Mouse (Mus musculus) subcutaneous adipose tissue, adult 2 months (tissue): Measurements from ENCODE around the gene Olfr1436. TPM values are rescaled to one million over a fixed set of nuclear protein-coding genes. Genes with fewer than 3 reads are reported as not detected.

Experiments used
- polyA plus RNA-seq: library from polyadenylated mRNA; depleted of rRNA; stranded (reverse); fragments of >200 nt; gene quantifications from 2 replicates; pipeline ENCODE4 v1.2.3, GENCODE M21; 2012; ENCODE audit warnings: low replicate concordance; rRNA removed

Gene Olfr1436
- not detected in 2 replicates for polyA plus RNA-seq

DNA sequence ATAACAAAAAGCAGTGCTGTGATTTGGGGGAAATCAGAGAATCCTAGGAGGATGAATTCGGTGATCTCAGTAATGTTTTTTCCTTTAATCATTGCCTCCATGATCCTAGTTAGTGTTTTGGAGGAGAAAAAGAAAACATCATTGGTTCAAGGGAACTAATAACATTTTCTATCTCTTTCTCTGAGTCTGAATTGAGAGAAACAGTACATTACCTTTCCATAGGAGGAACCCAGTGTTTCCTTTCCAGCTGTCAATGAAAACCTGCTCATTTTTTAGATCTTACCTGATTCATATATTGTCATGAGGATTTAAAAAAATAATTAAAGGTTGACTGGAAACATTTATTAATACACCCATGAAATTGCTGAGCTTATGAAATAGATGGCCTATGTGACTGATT is at the start of gene Olfr1436:
TSS of gene Olfr1436 (minus strand) at position 101 of the 400 bp plus-strand sequence.

DNA sequence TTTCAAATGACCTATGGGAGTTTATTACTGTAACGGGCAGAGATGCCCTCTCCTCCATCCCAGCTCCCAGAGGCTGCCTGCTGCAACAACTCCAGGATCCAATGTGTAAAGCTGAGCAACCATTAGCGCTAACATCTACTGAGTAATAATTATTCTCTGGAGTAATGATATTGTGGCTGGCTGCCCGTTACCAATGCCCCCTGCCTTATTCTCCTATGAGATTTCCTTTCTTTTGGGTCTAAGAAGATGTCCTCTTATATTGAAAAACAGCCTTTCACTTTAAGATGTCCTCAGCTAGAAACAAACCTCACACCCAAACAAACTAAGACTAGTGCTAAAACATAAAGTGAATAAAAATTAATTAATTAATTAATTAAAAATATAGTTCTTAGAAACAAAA is 36.9 kb upstream of the Olfr1436 start, which contains the start of gene Olfr1438-ps1:
TSS of gene Olfr1438-ps1 (minus strand) at position 101 of the 400 bp plus-strand sequence.

DNA sequence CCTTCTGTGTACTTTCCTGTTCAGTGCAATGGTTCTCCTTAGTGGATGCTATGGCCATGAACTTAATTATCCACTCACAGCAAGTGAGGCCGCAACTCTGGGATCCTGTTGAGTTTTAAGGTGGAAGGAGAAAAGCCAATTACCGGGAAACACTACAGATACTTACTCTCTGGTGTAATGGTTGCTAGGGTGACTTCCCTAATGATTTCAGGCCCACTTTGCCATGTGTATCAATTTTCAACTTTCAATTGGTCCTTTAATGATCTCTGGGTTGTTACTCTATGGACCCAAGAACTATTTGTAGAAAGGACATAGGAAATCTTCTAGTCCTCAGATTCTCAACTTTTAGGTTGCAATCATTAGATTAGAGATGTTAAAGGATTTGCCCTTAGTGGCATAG is 26.1 kb upstream of the Olfr1436 start, which contains the start of gene Olfr1437:
TSS of gene Olfr1437 (minus strand) at position 101 of the 400 bp plus-strand sequence.

DNA sequence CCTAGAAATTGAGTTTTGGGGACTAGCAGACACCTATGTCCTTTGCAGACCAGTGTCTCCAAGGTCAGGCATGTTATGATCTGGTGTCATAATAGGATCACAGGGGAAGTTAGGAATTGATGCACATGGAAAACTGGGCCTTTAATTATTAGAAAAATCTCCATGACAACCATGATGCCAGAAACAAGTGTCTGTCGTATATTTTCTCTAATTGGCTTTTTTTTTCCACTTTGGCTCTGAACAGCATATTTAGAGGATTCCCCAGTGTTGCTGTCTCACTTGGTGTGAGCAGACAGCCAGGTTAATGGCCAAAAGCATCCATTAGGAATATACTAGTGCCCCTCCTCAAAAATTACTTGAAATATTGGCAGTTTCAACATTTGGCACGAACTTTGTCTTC is 19.4 kb downstream of the Olfr1436 start, which contains the start of gene Olfr1434:
TSS of gene Olfr1434 (plus strand) at position 301 of the 400 bp plus-strand sequence.

DNA sequence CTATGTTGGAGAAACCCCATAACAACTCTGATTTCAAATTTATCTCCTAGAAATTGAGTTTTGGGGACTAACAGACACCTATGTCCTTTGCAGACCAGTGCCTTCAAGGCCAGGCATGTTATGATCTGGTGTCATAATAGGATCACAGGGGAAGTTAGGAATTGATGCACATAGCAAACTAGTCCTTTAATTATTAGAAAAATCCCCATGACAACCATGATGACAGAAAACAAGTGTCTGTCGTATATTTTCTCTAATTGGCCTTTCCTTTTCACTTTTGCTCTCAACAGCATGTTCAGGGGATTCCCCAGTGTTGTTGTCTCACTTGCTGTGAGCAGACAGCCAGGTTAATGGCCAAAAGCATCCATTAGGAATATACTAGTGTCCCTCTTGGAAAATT is 38.2 kb downstream of the Olfr1436 start, which contains the start of gene Olfr235:
TSS of gene Olfr235 (plus strand) at position 301 of the 400 bp plus-strand sequence.

Other genes with a start within 250 kb of the Olfr1436 start
- not detected in 2 replicates for gene Olfr1424, start 236.4 kb downstream of the Olfr1436 start, polyA plus RNA-seq
- gene Olfr1425, start 221.4 kb downstream of the Olfr1436 start, polyA plus RNA-seq: not detected in 2 replicates
- not detected in 2 replicates for gene Olfr1426, start 207.1 kb downstream of the Olfr1436 start, polyA plus RNA-seq
- gene Olfr1427, start 195.8 kb downstream of the Olfr1436 start, polyA plus RNA-seq: not detected in 2 replicates
- not detected in 2 replicates for gene Olfr1428, start 183.2 kb downstream of the Olfr1436 start, polyA plus RNA-seq
- gene Olfr76, start 175.9 kb downstream of the Olfr1436 start, polyA plus RNA-seq: not detected in 2 replicates
- gene Olfr1555-ps1, start 129.0 kb downstream of the Olfr1436 start, polyA plus RNA-seq: not detected in 2 replicates
- gene Olfr1431, start 98.5 kb downstream of the Olfr1436 start, polyA plus RNA-seq: not detected in 2 replicates
- not detected in 2 replicates for gene Olfr1432, start 66.5 kb downstream of the Olfr1436 start, polyA plus RNA-seq
- gene Olfr262, start 57.5 kb downstream of the Olfr1436 start, polyA plus RNA-seq: not detected in 2 replicates
- gene Olfr235, start 38.1 kb downstream of the Olfr1436 start, polyA plus RNA-seq: not detected in 2 replicates
- not detected in 2 replicates for gene Olfr1434, start 19.3 kb downstream of the Olfr1436 start, polyA plus RNA-seq
- not detected in 2 replicates for gene Olfr1437, start 26.0 kb upstream of the Olfr1436 start, polyA plus RNA-seq
- not detected in 2 replicates for gene Olfr1438-ps1, start 36.8 kb upstream of the Olfr1436 start, polyA plus RNA-seq
- not detected in 2 replicates for gene Olfr1440, start 88.1 kb upstream of the Olfr1436 start, polyA plus RNA-seq
- not detected in 2 replicates for gene Olfr1441, start 118.3 kb upstream of the Olfr1436 start, polyA plus RNA-seq
- not detected in 2 replicates for gene Pfpl, start 128.8 kb upstream of the Olfr1436 start, polyA plus RNA-seq
- 9.0 and 31.8 TPM in 2 replicates for gene Mpeg1, start 161.6 kb upstream of the Olfr1436 start, polyA plus RNA-seq
- gene Dtx4, start 202.3 kb upstream of the Olfr1436 start, polyA plus RNA-seq: 28.3 and 35.4 TPM in 2 replicates
- gene Fam111a, start 246.6 kb upstream of the Olfr1436 start, polyA plus RNA-seq: 2.7 and 4.5 TPM in 2 replicates